Mouse (Mus musculus): ENCODE measurements at regions not wholly inside any gene's neighbourhood (a gene's known extent, or its start where the extent isn't known, plus 50 kb on each side); places are given as distances from the start of the nearest gene placed in this dataset.

GRCm38 (mm10) chr13:80647578-80647977, 235.6 kb upstream of the Arrdc3 start:
- TF ChIP-seq CTCF (IDR thresholded peaks at IDR 0.05) (no peak), EP300 (IDR thresholded peaks at IDR 0.05) (no peak)
